Mouse (Mus musculus): ENCODE data around the gene Zfp592. TPM values are rescaled to one million over a fixed set of nuclear protein-coding genes. Genes with fewer than 3 reads are reported as not detected.

Zfp592 gene
- polyA plus RNA-seq, 1 experiment = 4.9 TPM

- Histone ChIP-seq H3K36me3 (ENCODE audit: control insufficient read depth) (peaks cover 11% of the 10 kb centered on the region), H3K9me3 (ENCODE audit: control insufficient read depth, low read length) (no peaks in the 10 kb centered on the region), H3K4me3 (replicated peaks) (peak overlapping the region; percentile 98), H3K27me3 (ENCODE audit: control insufficient read depth) (no peaks in the 10 kb centered on the region), H3K4me1 (ENCODE audit: control insufficient read depth) (peaks cover 85% of the 10 kb centered on the region)
- TF ChIP-seq GATA1 (IDR thresholded peaks at IDR 0.05; ENCODE audit: low read length) = no peak
- TF ChIP-seq TAL1 (IDR thresholded peaks at IDR 0.05; ENCODE audit: low read length) = no peak
Observed at GRCm38 (mm10) chr7:80992063-80992462, 1.4 kb upstream of the Zfp592 start.

- H3K4me1 ChIP-seq (ENCODE audit: control insufficient read depth) = peaks cover 85% of the 10 kb centered on the region
- no peak for TF ChIP-seq GATA1 (IDR thresholded peaks at IDR 0.05; ENCODE audit: low read length)
Observed at GRCm38 (mm10) chr7:80992631-80992979, 876 bp upstream of the Zfp592 start.

GRCm38 (mm10) chr7:80993834-80994662 is 567 bp downstream of the Zfp592 start:
- H3K9me3 ChIP-seq (ENCODE audit: control insufficient read depth, low read length) = no peaks in the 10 kb centered on the region
- H3K4me1 ChIP-seq (ENCODE audit: control insufficient read depth) = peaks cover 78% of the 10 kb centered on the region
- H3K4me3 ChIP-seq (replicated peaks) = peak overlapping the region; percentile 98
- H3K27me3 ChIP-seq (ENCODE audit: control insufficient read depth) = no peaks in the 10 kb centered on the region
- TF ChIP-seq TAL1 (IDR thresholded peaks at IDR 0.05; ENCODE audit: low read length) (no peak), GATA1 (IDR thresholded peaks at IDR 0.05; ENCODE audit: low read length) (no peak)
- H3K36me3 ChIP-seq (ENCODE audit: control insufficient read depth) = peaks cover 23% of the 10 kb centered on the region

More at GRCm38 (mm10) chr7:80992631-80992979, 876 bp upstream of the Zfp592 start:
- Histone ChIP-seq H3K4me3 (replicated peaks) (peak overlapping the region; percentile 98), H3K9me3 (ENCODE audit: control insufficient read depth, low read length) (no peaks in the 10 kb centered on the region), H3K36me3 (ENCODE audit: control insufficient read depth) (peaks cover 15% of the 10 kb centered on the region), H3K27me3 (ENCODE audit: control insufficient read depth) (no peaks in the 10 kb centered on the region)

GRCm38 (mm10) chr7:80994663-80995005 is 1.2 kb downstream of the Zfp592 start:
- Histone ChIP-seq H3K9me3 (ENCODE audit: control insufficient read depth, low read length) (no peaks in the 10 kb centered on the region), H3K4me3 (replicated peaks) (peak overlapping the region; percentile 98), H3K27me3 (ENCODE audit: control insufficient read depth) (no peaks in the 10 kb centered on the region), H3K36me3 (ENCODE audit: control insufficient read depth) (peaks cover 25% of the 10 kb centered on the region), H3K4me1 (ENCODE audit: control insufficient read depth) (peaks cover 72% of the 10 kb centered on the region)
- no peak for TF ChIP-seq GATA1 (IDR thresholded peaks at IDR 0.05; ENCODE audit: low read length)
- TF ChIP-seq TAL1 (IDR thresholded peaks at IDR 0.05; ENCODE audit: low read length) = no peak

- no peak for TF ChIP-seq GATA1 (IDR thresholded peaks at IDR 0.05; ENCODE audit: low read length)
- no peak for TF ChIP-seq TAL1 (IDR thresholded peaks at IDR 0.05; ENCODE audit: low read length)
- peak overlapping the region; percentile 98 for H3K4me3 ChIP-seq (replicated peaks)
Observed at GRCm38 (mm10) chr7:80995266-80996146, 2.0 kb downstream of the Zfp592 start.

GRCm38 (mm10) chr7:80997776-80998175 is 4.3 kb downstream of the Zfp592 start:
- no peak for TF ChIP-seq GATA1 (IDR thresholded peaks at IDR 0.05; ENCODE audit: low read length)
- no peak for TF ChIP-seq TAL1 (IDR thresholded peaks at IDR 0.05; ENCODE audit: low read length)
- H3K27me3 ChIP-seq (ENCODE audit: control insufficient read depth) = no peaks in the 10 kb centered on the region
- H3K4me3 ChIP-seq (replicated peaks) = no peak overlapping the region
- H3K9me3 ChIP-seq (ENCODE audit: control insufficient read depth, low read length) = no peaks in the 10 kb centered on the region
- H3K4me1 ChIP-seq (ENCODE audit: control insufficient read depth) = peaks cover 64% of the 10 kb centered on the region
- H3K36me3 ChIP-seq (ENCODE audit: control insufficient read depth) = peaks cover 43% of the 10 kb centered on the region

More at GRCm38 (mm10) chr7:80995266-80996146, 2.0 kb downstream of the Zfp592 start:
- Histone ChIP-seq H3K27me3 (ENCODE audit: control insufficient read depth) (no peaks in the 10 kb centered on the region), H3K4me1 (ENCODE audit: control insufficient read depth) (peaks cover 71% of the 10 kb centered on the region), H3K9me3 (ENCODE audit: control insufficient read depth, low read length) (no peaks in the 10 kb centered on the region), H3K36me3 (ENCODE audit: control insufficient read depth) (peaks cover 30% of the 10 kb centered on the region)

GRCm38 (mm10) chr7:80999536-80999935 is 6.1 kb downstream of the Zfp592 start:
- TF ChIP-seq GATA1 (IDR thresholded peaks at IDR 0.05; ENCODE audit: low read length) (no peak), TAL1 (IDR thresholded peaks at IDR 0.05; ENCODE audit: low read length) (no peak)

GRCm38 (mm10) chr7:81001844-81002243 is 8.4 kb downstream of the Zfp592 start:
- Histone ChIP-seq H3K9me3 (ENCODE audit: control insufficient read depth, low read length) (no peaks in the 10 kb centered on the region), H3K4me3 (replicated peaks) (no peak overlapping the region), H3K27me3 (ENCODE audit: control insufficient read depth) (no peaks in the 10 kb centered on the region), H3K36me3 (ENCODE audit: control insufficient read depth) (peaks cover 43% of the 10 kb centered on the region), H3K4me1 (ENCODE audit: control insufficient read depth) (peaks cover 71% of the 10 kb centered on the region)
- TF ChIP-seq TAL1 (IDR thresholded peaks at IDR 0.05; ENCODE audit: low read length) = no peak
- TF ChIP-seq GATA1 (IDR thresholded peaks at IDR 0.05; ENCODE audit: low read length) = no peak

More at GRCm38 (mm10) chr7:80999536-80999935, 6.1 kb downstream of the Zfp592 start:
- Histone ChIP-seq H3K36me3 (ENCODE audit: control insufficient read depth) (peaks cover 45% of the 10 kb centered on the region), H3K9me3 (ENCODE audit: control insufficient read depth, low read length) (no peaks in the 10 kb centered on the region), H3K4me3 (replicated peaks) (no peak overlapping the region), H3K27me3 (ENCODE audit: control insufficient read depth) (no peaks in the 10 kb centered on the region), H3K4me1 (ENCODE audit: control insufficient read depth) (peaks cover 73% of the 10 kb centered on the region)

GRCm38 (mm10) chr7:81004556-81005079 is 11.1 kb downstream of the Zfp592 start:
- H3K27me3 ChIP-seq (ENCODE audit: control insufficient read depth) = no peaks in the 10 kb centered on the region
- H3K4me3 ChIP-seq (replicated peaks) = no peak overlapping the region
- no peaks in the 10 kb centered on the region for H3K9me3 ChIP-seq (ENCODE audit: control insufficient read depth, low read length)
- peaks cover 48% of the 10 kb centered on the region for H3K36me3 ChIP-seq (ENCODE audit: control insufficient read depth)
- TF ChIP-seq TAL1 (IDR thresholded peaks at IDR 0.05; ENCODE audit: low read length) (peak; percentile 48; the same call in 2 of the 3 replicates), GATA1 (IDR thresholded peaks at IDR 0.05; ENCODE audit: low read length) (no peak)
- H3K4me1 ChIP-seq (ENCODE audit: control insufficient read depth) = peaks cover 58% of the 10 kb centered on the region
